Mouse (Mus musculus): ENCODE data around the gene Fbln2.

Gene Fbln2

DNA sequence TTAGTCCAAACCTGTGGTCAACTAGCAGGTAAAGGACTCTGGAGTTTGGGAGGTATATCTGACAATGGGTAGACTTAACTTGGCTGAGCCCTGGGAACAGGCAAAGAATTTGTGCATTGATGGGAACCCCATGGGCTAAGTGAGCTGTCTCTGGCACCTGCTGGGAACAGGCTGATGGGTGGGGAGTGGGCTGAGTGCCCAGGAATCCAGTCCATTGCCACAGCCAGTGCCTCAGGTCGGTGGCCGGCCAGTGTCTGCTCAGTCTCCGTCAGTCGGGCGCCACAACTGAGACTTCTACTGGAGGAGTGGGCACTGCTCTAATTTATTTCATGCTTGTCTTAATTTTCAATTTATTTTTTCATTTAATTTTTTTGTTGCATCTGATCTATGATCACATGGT is 98.9 kb downstream of the Fbln2 start:
- in situ Hi-C loops (cut with MboI, MseI), result no loop called here

DNA sequence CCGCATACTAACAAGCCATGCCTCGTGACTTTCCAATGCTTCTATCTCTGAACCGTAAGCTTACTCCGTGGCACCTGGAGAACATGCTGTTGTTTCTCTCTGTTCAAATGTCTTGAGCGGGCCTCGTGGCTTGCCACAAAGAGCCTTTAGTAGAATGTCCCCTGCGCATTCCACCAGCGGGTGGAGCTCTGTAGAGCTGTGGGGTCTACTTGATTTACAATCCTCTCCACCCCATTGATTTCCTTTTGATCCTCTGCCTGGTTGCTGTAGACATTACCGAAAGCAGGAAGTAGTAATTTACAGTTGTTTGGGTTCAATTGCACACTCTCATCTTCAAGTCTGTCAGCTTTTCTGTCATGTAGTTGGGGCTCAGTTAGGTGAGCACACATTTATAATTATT is 100.2 kb downstream of the Fbln2 start:
- in situ Hi-C loops (cut with MboI, MseI), result no loop called here

Data from T-helper 1 cell (primary cell).